Mouse (Mus musculus) G1E (cell line): ENCODE data around the gene Psg19.

Experiments
- CTCF ChIP-seq: IDR thresholded peaks from 2 replicates; pipeline ENCODE4 v1.5.1; 2012; ENCODE audit warnings: low read depth, low read length, inconsistent platforms, mixed read lengths
- GATA1 ChIP-seq: IDR thresholded peaks from 2 replicates; pipeline ENCODE4 v1.6.1; 2012; ENCODE audit warnings: borderline replicate concordance, low read length, inconsistent platforms, mixed read lengths
- POLR2AphosphoS5 ChIP-seq: IDR thresholded peaks from 2 replicates; pipeline ENCODE4 v1.6.1; 2012; ENCODE audit warnings: low read depth, low read length, inconsistent platforms; ENCODE audit not compliant: insufficient replicate concordance
- TAL1 ChIP-seq: conservative IDR thresholded peaks from 2 replicates; pipeline ENCODE4 v1.6.1; 2012; ENCODE audit warnings: low read depth, low read length, inconsistent platforms, mixed read lengths

DNA sequence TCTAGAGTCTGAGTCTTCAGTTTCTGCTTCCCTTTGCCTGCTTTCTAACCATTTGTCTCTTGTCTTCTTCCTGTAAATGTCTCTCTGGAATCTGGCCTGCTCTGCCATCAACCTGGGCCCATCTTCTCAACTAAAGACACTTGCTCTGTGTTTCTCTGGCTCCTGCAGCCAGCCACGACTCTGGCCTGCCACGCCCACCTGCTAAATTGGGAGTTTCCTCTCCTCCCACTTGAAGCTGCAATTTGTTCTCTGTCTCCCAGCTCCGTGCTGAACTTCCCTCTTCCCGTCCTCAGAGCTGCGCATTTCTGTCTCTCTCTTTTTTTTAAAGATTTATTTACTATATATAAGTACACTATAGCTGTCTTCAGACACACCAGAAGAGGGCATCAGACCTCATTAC, 46.5 kb upstream of the Psg19 start:
- TF ChIP-seq CTCF (no peak), TAL1 (no peak), POLR2AphosphoS5 (no peak), GATA1 (no peak)
